Mouse (Mus musculus) midbrain, postnatal 0 days (tissue): ENCODE results near the gene Cand2. TPM values are rescaled to one million over a fixed set of nuclear protein-coding genes. Genes with fewer than 3 reads are reported as not detected.
A peak's percentile ranks its signal among the peaks of the same experiment; 100 is the strongest.

ENCODE experiments used
- ATAC-seq: fragments of 200-750 bp; cut with Nextera tagmentation; 2 replicates; pipeline ENCODE4 v1.8.0; 2017; ENCODE audit warnings: moderate number of reproducible peaks, mild to moderate bottlenecking, moderate TSS enrichment, moderate library complexity; ENCODE audit not compliant: low FRiP score
- DNase-seq: peaks from one replicate; pipeline ENCODE4 v3.0.0-alpha.2; 2015; ENCODE audit warnings: low spot score
- H3K27ac ChIP-seq: fragments of 300-500 bp; sonication (generic); 2 replicates; pipeline ENCODE4 v1.5.1; 2014; ENCODE audit warnings: low read depth, mild to moderate bottlenecking, low read length, mixed read lengths
- H3K27me3 ChIP-seq: fragments of 300-500 bp; sonication (generic); 2 replicates; pipeline ENCODE4 v1.6.1; 2014; ENCODE audit warnings: low read length, control low read depth, mixed read lengths; ENCODE audit not compliant: insufficient read depth
- H3K36me3 ChIP-seq: fragments of 300-500 bp; sonication (generic); 2 replicates; pipeline ENCODE4 v1.6.1; 2014; ENCODE audit warnings: low read length, control low read depth, mixed read lengths; ENCODE audit not compliant: insufficient read depth
- H3K4me1 ChIP-seq: fragments of 300-500 bp; sonication (generic); 2 replicates; pipeline ENCODE4 v1.6.1; 2014; ENCODE audit warnings: mild to moderate bottlenecking, control low read depth, antibody characterized with exemption, low read length, mixed read lengths; ENCODE audit not compliant: insufficient read depth
- H3K4me2 ChIP-seq: fragments of 300-500 bp; sonication (generic); 2 replicates; pipeline ENCODE4 v1.6.1; 2014; ENCODE audit warnings: low read depth, mild to moderate bottlenecking, low read length, mixed read lengths; ENCODE audit not compliant: poor library complexity, severe bottlenecking
- H3K4me3 ChIP-seq: fragments of 300-500 bp; sonication (generic); 2 replicates; pipeline ENCODE4 v1.5.1; 2014; ENCODE audit warnings: low read depth, mild to moderate bottlenecking, low read length, moderate library complexity
- H3K9ac ChIP-seq: fragments of 300-500 bp; sonication (generic); replicated peaks from 2 replicates; pipeline ENCODE4 v1.6.1; 2014; ENCODE audit warnings: mild to moderate bottlenecking, low read length, moderate library complexity, mixed read lengths; ENCODE audit not compliant: poor library complexity, severe bottlenecking
- H3K9me3 ChIP-seq: fragments of 300-500 bp; sonication (generic); 2 replicates; pipeline ENCODE4 v1.6.1; 2016; ENCODE audit warnings: low read length, control low read depth
- CTCF ChIP-seq: IDR thresholded peaks from 2 replicates; pipeline ENCODE4 v1.5.1; 2016; ENCODE audit warnings: antibody characterized with exemption, mild to moderate bottlenecking
- WGBS: fragments of 180-500 bp; shearing (Covaris S2); extraction: QIAGEN DNeasy Blood & Tissue Kit; methylation state at CpG from one replicate; pipeline ENCODE4 v1.1.7; 2014; 5-methylcytosine and 5-hydroxymethylcytosine counted together
- polyA plus RNA-seq: library from polyadenylated mRNA; unstranded; fragments of >200 nt; fragmentation: Nextera tagmentation; extraction: Ambion mirVana; gene quantifications from 2 replicates; pipeline ENCODE4 v1.2.1, GENCODE M21; 2015
- total RNA-seq: library from RNA; depleted of rRNA; stranded (reverse); fragments of >200 nt; gene quantifications from 2 replicates; pipeline ENCODE4 v1.2.3, GENCODE M21; 2014

Cand2 gene
- total and polyA plus RNA-seq, 2 experiments from 2014 or later, result 4.2 to 10.2 TPM

GRCm38 (mm10) chr6:115830779-115831601, 56.7 kb downstream of the Cand2 start:
- 87% methylated on average over 6 of the region's 6 CpGs for WGBS
- no peak for DNase-seq
- no peak overlapping the region for H3K4me2 ChIP-seq

DNA sequence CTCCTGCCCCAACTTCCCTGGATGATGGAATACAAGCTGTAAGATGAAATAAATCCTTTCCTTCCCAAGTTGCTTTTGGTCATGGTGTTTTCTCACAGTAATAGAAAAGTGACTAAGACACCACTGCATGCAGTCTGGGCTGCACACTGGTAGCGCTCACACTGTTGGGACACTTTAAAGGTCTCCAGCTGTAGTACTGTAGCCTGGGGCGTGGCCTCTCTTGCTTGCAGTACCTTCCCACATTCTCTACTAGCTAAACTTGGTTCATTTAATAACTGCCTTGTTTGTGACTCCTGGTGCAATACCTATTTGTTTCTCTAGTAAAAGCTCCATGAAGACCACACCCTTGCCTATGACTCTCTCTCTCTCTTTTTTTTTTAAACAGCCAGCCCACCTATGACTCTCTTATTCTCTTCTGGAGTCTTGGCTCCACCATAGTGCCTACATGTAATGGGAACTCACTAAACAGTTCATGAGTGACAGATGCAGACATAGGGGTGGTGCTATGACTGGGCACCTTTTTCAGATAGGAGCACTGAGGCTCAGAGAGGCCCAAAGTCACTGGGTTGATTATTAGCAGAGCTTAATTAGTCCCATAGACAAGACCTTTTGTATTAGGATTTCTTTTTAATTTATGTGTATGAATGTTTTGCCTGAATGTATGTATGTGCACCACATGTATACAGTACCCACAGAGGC, 58.0 kb downstream of the Cand2 start:
- Histone ChIP-seq H3K4me3 (no peak overlapping the region), H3K27ac (no peak overlapping the region), H3K9me3 (no peaks in the 10 kb centered on the region), H3K27me3 (no peaks in the 10 kb centered on the region), H3K4me2 (no peak overlapping the region), H3K36me3 (no peaks in the 10 kb centered on the region), H3K9ac (no peak overlapping the region), H3K4me1 (no peaks in the 10 kb centered on the region)
- no peak for TF ChIP-seq CTCF
- no peak for DNase-seq
- 93% methylated on average over 2 of the region's 2 CpGs for WGBS
- no peak for ATAC-seq

More at GRCm38 (mm10) chr6:115830779-115831601, 56.7 kb downstream of the Cand2 start:
- H3K4me1 ChIP-seq, result no peaks in the 10 kb centered on the region
- H3K9me3 ChIP-seq, result no peaks in the 10 kb centered on the region
- no peak overlapping the region for H3K9ac ChIP-seq
- no peak for ATAC-seq
- H3K27ac ChIP-seq, result no peak overlapping the region
- no peak overlapping the region for H3K4me3 ChIP-seq
- H3K36me3 ChIP-seq, result no peaks in the 10 kb centered on the region
- TF ChIP-seq CTCF, result no peak
- no peaks in the 10 kb centered on the region for H3K27me3 ChIP-seq

- no peaks in the 10 kb centered on the region for H3K9me3 ChIP-seq
- TF ChIP-seq CTCF, result no peak
- no peaks in the 10 kb centered on the region for H3K27me3 ChIP-seq
- H3K9ac ChIP-seq, result no peak overlapping the region
- no peak overlapping the region for H3K4me2 ChIP-seq
- no peaks in the 10 kb centered on the region for H3K36me3 ChIP-seq
- H3K4me3 ChIP-seq, result no peak overlapping the region
- H3K27ac ChIP-seq, result no peak overlapping the region
- DNase-seq (no peak), ATAC-seq (no peak)
- no peaks in the 10 kb centered on the region for H3K4me1 ChIP-seq
These were observed 59.5 kb downstream of the Cand2 start for GRCm38 (mm10) chr6:115833861-115834260.

DNA sequence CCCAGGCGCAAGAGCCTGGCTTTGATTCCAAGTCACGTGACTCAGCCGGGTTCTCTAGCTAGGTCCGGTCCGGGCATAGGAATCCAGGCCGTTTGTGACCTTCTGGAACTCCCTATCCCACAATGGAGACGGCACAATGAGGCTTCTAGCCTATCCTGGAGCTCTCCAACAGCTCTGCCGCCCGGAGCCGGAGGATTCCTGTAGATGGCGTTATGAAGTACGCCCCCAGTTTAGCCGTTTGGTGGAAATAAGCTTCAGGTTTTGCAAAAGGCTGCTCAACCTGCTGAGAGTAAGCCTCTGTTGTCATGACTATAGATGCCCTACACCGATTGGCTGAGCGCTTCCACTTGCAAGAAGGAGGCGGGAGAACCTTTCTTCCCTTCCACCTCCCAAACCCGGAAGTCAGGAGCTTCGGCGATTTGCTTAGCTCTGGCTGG, 63.8 kb downstream of the Cand2 start, which contains the start of gene Efcab12:
Gene Efcab12 (minus strand): TSS at position 252 of the 437 bp plus-strand sequence.
- peak; percentile 54 for TF ChIP-seq CTCF
- Histone ChIP-seq H3K4me1 (no peaks in the 10 kb centered on the region), H3K36me3 (no peaks in the 10 kb centered on the region), H3K4me2 (peak within 1 kb of the TSS; percentile 56), H3K9ac (0 out of 2 replicates have a peak within 1 kb of the TSS, but pooled peaks have one; percentile 1), H3K27ac (no peak within 1 kb of the TSS), H3K9me3 (no peaks in the 10 kb centered on the region), H3K27me3 (no peaks in the 10 kb centered on the region), H3K4me3 (peak within 1 kb of the TSS; percentile 32)
- ATAC-seq (peak; percentile 93), DNase-seq (peak; percentile 86)
- WGBS, result 1% methylated on average over 19 of the region's 19 CpGs

DNA sequence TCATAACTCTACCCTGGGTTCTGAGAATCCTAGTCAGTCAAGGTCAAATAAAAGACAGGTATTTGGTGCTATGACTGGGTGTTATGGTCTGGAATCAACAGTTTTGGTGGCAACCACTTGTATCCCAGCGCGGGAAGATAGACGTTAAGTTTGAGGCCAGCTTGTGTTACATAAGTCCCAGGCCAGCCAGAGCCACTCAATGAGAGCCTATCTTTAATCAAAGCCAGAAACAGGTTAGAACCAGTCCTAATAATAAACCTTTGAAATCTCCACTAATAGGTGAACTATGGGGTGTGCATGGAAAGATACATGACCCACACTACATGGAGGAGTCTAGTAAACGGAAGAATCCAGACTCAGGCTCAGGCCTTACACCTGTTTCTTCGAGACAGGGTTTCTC, 64.4 kb downstream of the Cand2 start:
- Histone ChIP-seq H3K36me3 (peaks cover 3% of the 10 kb centered on the region; the same call in 1 of the 2 replicates), H3K27me3 (no peaks in the 10 kb centered on the region), H3K27ac (no peak overlapping the region), H3K9me3 (no peaks in the 10 kb centered on the region), H3K4me3 (peak overlapping the region; percentile 32), H3K4me1 (no peaks in the 10 kb centered on the region), H3K9ac (no peak overlapping the region), H3K4me2 (peak overlapping the region; percentile 56)
- no peak for TF ChIP-seq CTCF
- ATAC-seq (no peak; the same call in 1 of the 2 replicates), DNase-seq (no peak)
- WGBS, result 75% methylated on average over 5 of the region's 5 CpGs

- Histone ChIP-seq H3K4me1 (no peaks in the 10 kb centered on the region), H3K4me2 (no peak overlapping the region), H3K27ac (no peak overlapping the region), H3K9ac (no peak overlapping the region), H3K36me3 (peaks cover 11% of the 10 kb centered on the region; the same call in 1 of the 2 replicates), H3K4me3 (no peak overlapping the region), H3K9me3 (no peaks in the 10 kb centered on the region), H3K27me3 (no peaks in the 10 kb centered on the region)
- no peak for TF ChIP-seq CTCF
- DNase-seq (no peak), ATAC-seq (no peak)
- WGBS, result 94% methylated on average over 4 of the region's 4 CpGs
These were observed 70.7 kb downstream of the Cand2 start for GRCm38 (mm10) chr6:115845006-115845405.
